Mouse (Mus musculus) kidney, postnatal 36 days (tissue): ENCODE measurements around the gene Cdh23.

Experiments used
- DNase-seq, 2 experiments: peaks; one replicate each; pipeline ENCODE4 v3.0.0; 2021 to 2022; ENCODE audit warnings: mixed read lengths in 2 of 2

Cdh23 gene

DNA sequence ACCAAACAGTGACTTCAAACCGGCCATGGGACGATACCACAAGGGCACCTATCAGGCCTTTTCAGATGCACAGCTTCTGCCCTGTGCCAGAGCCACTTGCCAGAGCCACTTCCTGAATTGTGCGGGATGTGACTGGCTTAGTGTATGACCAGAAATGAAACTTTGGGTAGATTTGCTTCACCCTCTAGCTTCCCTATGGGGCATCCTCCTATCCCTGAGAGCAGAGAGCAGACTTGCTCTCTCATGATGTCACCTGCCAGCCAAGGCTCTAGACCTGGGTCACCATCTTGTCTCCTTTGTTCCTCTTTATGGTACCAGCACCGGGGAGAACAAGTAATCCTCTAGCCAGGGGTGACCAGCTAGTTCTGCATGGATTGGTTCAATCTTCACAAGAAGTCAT lies 10.0 kb upstream of the Cdh23 start:
- DNase-seq: no peak

- no peak for DNase-seq
These were observed 8.8 kb upstream of the Cdh23 start for GRCm38 (mm10) chr10:60705134-60705533.

- DNase-seq: no peak
These were observed 1.5 kb upstream of the Cdh23 start for GRCm38 (mm10) chr10:60697775-60698174.

GRCm38 (mm10) chr10:60696975-60697374 lies 685 bp upstream of the Cdh23 start:
- DNase-seq: peak; percentile 57 to 84

GRCm38 (mm10) chr10:60691671-60692390 lies 4.5 kb downstream of the Cdh23 start:
- DNase-seq: peak in 1 of 2 experiments; percentile 13

- peak in 1 of 2 experiments; percentile 56 for DNase-seq
These were observed 5.3 kb downstream of the Cdh23 start for GRCm38 (mm10) chr10:60690960-60691359.

DNA sequence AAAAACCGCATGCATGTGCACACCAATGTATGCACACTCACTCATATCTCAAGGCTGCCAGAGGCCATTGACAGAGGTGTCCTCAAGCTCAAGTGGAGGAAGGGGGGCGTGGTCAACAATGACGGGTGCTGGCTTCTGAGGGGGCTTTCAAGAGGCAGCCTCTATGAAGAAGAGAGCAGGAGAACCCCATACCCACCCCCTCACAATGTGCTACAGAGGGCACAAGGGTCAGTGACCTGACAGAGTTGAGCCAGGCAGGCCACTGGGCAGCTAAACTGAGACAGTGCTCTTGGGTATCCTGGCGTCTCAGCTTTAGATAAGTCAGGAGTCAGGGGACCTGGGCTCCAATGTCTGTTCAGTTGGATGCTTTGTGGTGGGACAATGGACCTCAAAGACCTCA lies 6.9 kb downstream of the Cdh23 start:
- DNase-seq: no peak

DNA sequence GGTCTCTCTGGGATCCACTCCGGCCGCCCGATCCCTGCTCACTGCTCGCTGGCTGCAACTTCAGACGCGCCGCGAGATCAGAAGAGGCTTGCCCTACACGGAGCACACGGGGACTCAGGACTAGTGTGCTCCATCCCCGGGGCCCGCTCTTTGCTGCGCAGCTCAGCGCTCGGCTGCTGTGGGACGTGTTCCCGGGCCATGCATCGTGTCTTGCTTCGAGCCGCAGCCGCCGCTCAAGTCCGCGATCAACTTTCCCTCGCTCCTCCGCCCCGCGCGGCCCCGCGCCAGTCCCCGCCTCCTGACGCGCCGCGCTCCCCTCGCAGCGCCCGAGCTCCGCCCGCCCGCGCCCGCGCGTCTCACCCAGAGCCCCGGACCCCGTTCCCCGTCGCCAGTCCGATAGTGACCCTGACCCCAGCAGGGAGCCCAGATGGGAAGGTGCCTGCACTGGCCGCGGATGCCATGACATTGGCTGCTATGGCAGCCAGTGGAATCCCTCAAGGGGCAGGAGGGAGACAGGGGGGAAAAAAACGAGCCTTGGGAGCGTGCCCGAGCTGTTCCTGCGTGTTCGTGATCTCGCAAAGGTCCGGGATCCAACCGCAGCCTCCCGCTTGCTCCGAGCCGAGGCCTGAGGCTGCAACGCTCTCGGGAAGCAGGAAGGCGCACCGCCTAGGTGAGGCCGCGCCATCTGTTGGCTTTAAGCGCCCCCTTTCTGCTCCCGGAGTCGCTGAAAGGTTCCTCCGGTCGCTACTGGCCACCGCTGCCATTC lies 9.1 kb downstream of the Cdh23 start:
- peak; percentile 51 to 79 for DNase-seq

GRCm38 (mm10) chr10:60686641-60686975 lies 9.7 kb downstream of the Cdh23 start:
- DNase-seq: peak in 1 of 2 experiments; percentile 17

- DNase-seq: no peak
These were observed 10.3 kb downstream of the Cdh23 start for GRCm38 (mm10) chr10:60685764-60686640.

DNA sequence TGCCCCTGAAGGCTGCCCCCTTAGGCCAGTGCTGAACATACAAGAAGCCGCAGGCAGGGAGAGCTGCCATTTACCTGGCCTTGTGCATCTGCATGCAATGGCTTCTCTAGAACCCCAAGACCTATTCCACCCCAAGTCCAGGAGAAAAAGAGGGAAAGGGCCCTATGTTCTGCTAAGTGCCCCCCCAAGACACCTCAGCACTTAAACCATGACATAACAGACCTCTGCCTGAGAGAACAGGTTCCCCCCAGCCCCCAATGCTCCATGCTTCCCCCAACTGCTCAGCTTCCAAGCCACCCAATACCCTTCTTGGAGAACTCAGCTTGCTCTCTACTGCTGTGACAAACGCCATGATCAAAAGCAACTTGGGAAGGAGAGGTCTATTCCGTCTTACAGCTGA lies 17.4 kb downstream of the Cdh23 start:
- DNase-seq: no peak

DNA sequence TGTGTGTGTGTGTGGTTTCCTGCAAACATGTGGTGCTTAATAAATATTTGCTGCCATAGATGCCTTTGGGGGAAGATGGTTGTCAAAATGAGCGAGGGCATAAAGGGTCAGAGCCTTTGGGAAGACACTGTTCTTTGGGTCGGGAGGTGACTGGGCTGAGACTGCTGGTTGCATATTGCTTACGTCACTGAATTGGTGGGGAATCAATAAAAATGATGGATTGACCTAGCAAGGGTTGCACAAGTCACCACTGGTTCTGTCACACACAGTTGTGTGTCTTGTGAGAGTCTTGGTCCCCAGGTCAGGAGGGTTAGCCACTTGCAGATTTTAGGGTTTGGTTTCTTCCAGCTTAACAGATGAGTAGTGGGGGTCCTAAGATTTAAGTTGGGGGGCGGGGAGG lies 19.0 kb downstream of the Cdh23 start:
- no peak for DNase-seq

GRCm38 (mm10) chr10:60670166-60670565 lies 26.1 kb downstream of the Cdh23 start:
- peak; percentile 8 to 22 for DNase-seq

DNA sequence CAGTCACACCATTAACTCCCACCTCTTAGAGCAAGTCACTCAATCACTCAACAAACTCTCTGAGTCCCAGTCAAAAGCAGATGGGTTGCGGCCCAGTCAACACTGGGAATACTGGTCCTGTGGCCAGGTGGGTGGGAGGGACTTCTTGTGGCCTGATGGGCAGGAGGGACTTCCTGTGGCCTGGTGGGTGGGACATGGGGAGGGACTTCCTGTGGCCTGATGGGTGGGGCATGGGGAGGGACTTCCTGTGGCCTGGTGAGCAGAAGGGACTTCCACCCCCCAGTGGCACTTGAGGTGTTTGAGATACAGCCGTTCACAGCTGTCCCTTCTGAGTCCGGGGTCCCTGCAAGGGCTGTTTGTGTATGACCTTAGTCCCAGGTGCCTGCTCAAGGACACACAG lies 27.7 kb downstream of the Cdh23 start:
- no peak for DNase-seq

- DNase-seq: no peak
These were observed 35.3 kb downstream of the Cdh23 start for GRCm38 (mm10) chr10:60660986-60661385.

- DNase-seq: no peak
These were observed 36.8 kb downstream of the Cdh23 start for GRCm38 (mm10) chr10:60659450-60660020.

DNA sequence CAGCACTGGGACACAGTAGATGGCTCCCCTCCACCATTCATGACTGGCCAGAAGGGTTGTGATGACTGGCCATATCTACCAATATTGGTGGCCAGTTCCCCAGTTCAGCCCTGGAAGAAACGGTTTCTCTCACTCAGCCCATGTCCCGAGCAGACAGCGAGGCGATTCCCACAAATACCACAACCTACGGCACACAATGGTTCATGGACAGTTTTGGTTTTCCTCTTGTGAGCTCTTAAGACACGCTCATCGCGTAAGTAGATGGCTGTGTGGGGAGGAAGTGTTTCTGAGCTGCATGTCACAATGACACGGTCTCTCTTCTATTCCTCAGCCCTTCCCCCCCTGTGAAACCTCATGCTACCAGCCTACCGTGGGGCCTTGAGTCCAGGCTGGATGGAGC lies 38.1 kb downstream of the Cdh23 start:
- no peak for DNase-seq

GRCm38 (mm10) chr10:60653675-60654074 lies 42.6 kb downstream of the Cdh23 start:
- DNase-seq: no peak

GRCm38 (mm10) chr10:60653106-60653505 lies 43.2 kb downstream of the Cdh23 start:
- no peak for DNase-seq

- no peak for DNase-seq
These were observed 52.1 kb downstream of the Cdh23 start for GRCm38 (mm10) chr10:60644079-60644641.

GRCm38 (mm10) chr10:60639291-60639690 lies 57.0 kb downstream of the Cdh23 start:
- no peak for DNase-seq

- DNase-seq: peak in 1 of 2 experiments; percentile 7
These were observed 60.6 kb downstream of the Cdh23 start for GRCm38 (mm10) chr10:60635568-60636295.
